Mouse (Mus musculus) hindbrain, embryonic 15.5 days (tissue): Measurements from ENCODE around the gene Slc26a1. TPM values are rescaled to one million over a fixed set of nuclear protein-coding genes. Genes with fewer than 3 reads are reported as not detected.

ENCODE experiments used
- ATAC-seq: fragments of 200-750 bp; cut with Nextera tagmentation; 2 replicates; pipeline ENCODE4 v1.8.0; 2017; ENCODE audit warnings: low read depth, moderate number of reproducible peaks, moderate TSS enrichment; ENCODE audit not compliant: low FRiP score
- H3K27ac ChIP-seq: fragments of 300-500 bp; sonication (generic); replicated peaks from 2 replicates; pipeline ENCODE4 v1.5.1; 2015; ENCODE audit warnings: mild to moderate bottlenecking, inconsistent platforms
- H3K27me3 ChIP-seq: fragments of 300-500 bp; sonication (generic); 2 replicates; pipeline ENCODE4 v1.6.1; 2015; ENCODE audit warnings: control low read depth, inconsistent platforms
- H3K36me3 ChIP-seq: fragments of 300-500 bp; sonication (generic); 2 replicates; pipeline ENCODE4 v1.6.1; 2015; ENCODE audit warnings: control low read depth, inconsistent platforms
- H3K4me1 ChIP-seq: fragments of 300-500 bp; sonication (generic); replicated peaks from 2 replicates; pipeline ENCODE4 v1.6.1; 2015; ENCODE audit warnings: control low read depth, inconsistent platforms
- H3K4me2 ChIP-seq: fragments of 300-500 bp; sonication (generic); 2 replicates; pipeline ENCODE4 v1.6.1; 2015; ENCODE audit warnings: moderate library complexity, mild to moderate bottlenecking, inconsistent platforms
- H3K4me3 ChIP-seq: fragments of 300-500 bp; sonication (generic); 2 replicates; pipeline ENCODE4 v1.5.1; 2015; ENCODE audit warnings: mild to moderate bottlenecking, inconsistent platforms
- H3K9ac ChIP-seq: fragments of 300-500 bp; sonication (generic); 2 replicates; pipeline ENCODE4 v1.6.1; 2015; ENCODE audit warnings: inconsistent platforms
- H3K9me3 ChIP-seq: fragments of 300-500 bp; sonication (generic); 2 replicates; pipeline ENCODE4 v1.6.1; 2016; ENCODE audit warnings: control low read depth, inconsistent platforms
- WGBS: fragments of 180-500 bp; shearing (Covaris S2); methylation state at CpG from one replicate; pipeline ENCODE4 v1.1.7; 2015; 5-methylcytosine and 5-hydroxymethylcytosine counted together
- polyA plus RNA-seq: library from polyadenylated mRNA; unstranded; fragments of >200 nt; fragmentation: Nextera tagmentation; extraction: Ambion mirVana; gene quantifications from 2 replicates; pipeline ENCODE4 v1.2.1, GENCODE M21; 2015

The Slc26a1 gene
- 3.0 and 4.1 TPM in 2 replicates for polyA plus RNA-seq

- no peak for ATAC-seq
- Histone ChIP-seq H3K4me1 (peaks cover 16% of the 10 kb centered on the region), H3K27me3 (no peaks in the 10 kb centered on the region), H3K36me3 (peaks cover 9% of the 10 kb centered on the region; the same call in 1 of the 2 replicates), H3K4me2 (no peak within 1 kb of the TSS), H3K27ac (no peak within 1 kb of the TSS), H3K9me3 (no peaks in the 10 kb centered on the region), H3K4me3 (no peak within 1 kb of the TSS), H3K9ac (no peak within 1 kb of the TSS)
- WGBS, result 86% methylated on average over 9 of the region's 9 CpGs
These were observed at the start of gene Slc26a1 for GRCm38 (mm10) chr5:108675251-108675816. Gene Slc26a1 (minus strand): TSS chr5:108675569.

- no peaks in the 10 kb centered on the region for H3K27me3 ChIP-seq
- H3K4me3 ChIP-seq, result no peak overlapping the region
- no peaks in the 10 kb centered on the region for H3K4me1 ChIP-seq
- no peak overlapping the region for H3K9ac ChIP-seq
- 65% methylated on average over 2 of the region's 2 CpGs for WGBS
- H3K36me3 ChIP-seq, result no peaks in the 10 kb centered on the region
- H3K9me3 ChIP-seq, result no peaks in the 10 kb centered on the region
- no peak overlapping the region for H3K27ac ChIP-seq
- no peak for ATAC-seq
- H3K4me2 ChIP-seq, result no peak overlapping the region
These were observed 48.6 kb upstream of the Slc26a1 start for GRCm38 (mm10) chr5:108724006-108724405.

- Histone ChIP-seq H3K4me2 (no peak overlapping the region), H3K36me3 (no peaks in the 10 kb centered on the region), H3K4me3 (no peak overlapping the region), H3K9ac (no peak overlapping the region), H3K9me3 (no peaks in the 10 kb centered on the region), H3K27me3 (no peaks in the 10 kb centered on the region), H3K27ac (no peak overlapping the region), H3K4me1 (peaks cover 9% of the 10 kb centered on the region; the same call in 1 of the 2 replicates)
- 76% methylated on average over 7 of the region's 7 CpGs for WGBS
- no peak for ATAC-seq
These were observed 44.4 kb upstream of the Slc26a1 start for GRCm38 (mm10) chr5:108719761-108720160.

- Histone ChIP-seq H3K9ac (no peak overlapping the region), H3K4me3 (no peak overlapping the region), H3K4me1 (peaks cover 9% of the 10 kb centered on the region; the same call in 1 of the 2 replicates), H3K27me3 (no peaks in the 10 kb centered on the region), H3K36me3 (no peaks in the 10 kb centered on the region), H3K9me3 (no peaks in the 10 kb centered on the region), H3K27ac (peak overlapping the region; percentile 30; the same call in 1 of the 2 replicates), H3K4me2 (no peak overlapping the region)
- no peak for ATAC-seq
- WGBS, result 32% methylated on average over 4 of the region's 4 CpGs
These were observed 42.7 kb upstream of the Slc26a1 start for GRCm38 (mm10) chr5:108718051-108718450.

GRCm38 (mm10) chr5:108715974-108716373 is 40.6 kb upstream of the Slc26a1 start:
- ATAC-seq, result no peak
- Histone ChIP-seq H3K4me1 (peaks cover 9% of the 10 kb centered on the region; the same call in 1 of the 2 replicates), H3K27ac (no peak overlapping the region), H3K27me3 (no peaks in the 10 kb centered on the region), H3K4me2 (no peak overlapping the region), H3K9ac (no peak overlapping the region), H3K4me3 (no peak overlapping the region), H3K36me3 (no peaks in the 10 kb centered on the region), H3K9me3 (no peaks in the 10 kb centered on the region)
- WGBS, result 92% methylated on average over 1 of the region's 1 CpGs

- peaks cover 9% of the 10 kb centered on the region; the same call in 1 of the 2 replicates for H3K4me1 ChIP-seq
- H3K4me2 ChIP-seq, result no peak overlapping the region
- H3K4me3 ChIP-seq, result no peak overlapping the region
- no peaks in the 10 kb centered on the region for H3K36me3 ChIP-seq
- H3K9ac ChIP-seq, result no peak overlapping the region
- ATAC-seq, result peak; percentile 87
- 63% methylated on average over 6 of the region's 6 CpGs for WGBS
- H3K27me3 ChIP-seq, result no peaks in the 10 kb centered on the region
- H3K27ac ChIP-seq, result peak overlapping the region; percentile 62; the same call in 1 of the 2 replicates
- no peaks in the 10 kb centered on the region for H3K9me3 ChIP-seq
These were observed 38.8 kb upstream of the Slc26a1 start for GRCm38 (mm10) chr5:108714149-108714548.

GRCm38 (mm10) chr5:108713691-108714090 is 38.3 kb upstream of the Slc26a1 start:
- H3K27ac ChIP-seq, result peak overlapping the region; percentile 62; the same call in 1 of the 2 replicates
- H3K9ac ChIP-seq, result no peak overlapping the region
- H3K9me3 ChIP-seq, result no peaks in the 10 kb centered on the region
- peak; percentile 4; the same call in 1 of the 2 replicates for ATAC-seq
- H3K27me3 ChIP-seq, result no peaks in the 10 kb centered on the region
- H3K4me1 ChIP-seq, result peaks cover 9% of the 10 kb centered on the region; the same call in 1 of the 2 replicates
- no peak overlapping the region for H3K4me2 ChIP-seq
- no peaks in the 10 kb centered on the region for H3K36me3 ChIP-seq
- H3K4me3 ChIP-seq, result no peak overlapping the region

GRCm38 (mm10) chr5:108713096-108713495 is 37.7 kb upstream of the Slc26a1 start:
- Histone ChIP-seq H3K36me3 (no peaks in the 10 kb centered on the region), H3K9ac (no peak overlapping the region), H3K4me1 (peaks cover 7% of the 10 kb centered on the region; the same call in 1 of the 2 replicates), H3K4me3 (no peak overlapping the region), H3K27me3 (no peaks in the 10 kb centered on the region), H3K4me2 (no peak overlapping the region), H3K9me3 (no peaks in the 10 kb centered on the region), H3K27ac (no peak overlapping the region)
- WGBS, result 86% methylated on average over 2 of the region's 2 CpGs
- ATAC-seq, result no peak

GRCm38 (mm10) chr5:108711968-108712367 is 36.6 kb upstream of the Slc26a1 start:
- Histone ChIP-seq H3K27ac (no peak overlapping the region), H3K4me3 (no peak overlapping the region), H3K4me1 (no peaks in the 10 kb centered on the region), H3K9ac (no peak overlapping the region), H3K4me2 (no peak overlapping the region), H3K27me3 (no peaks in the 10 kb centered on the region), H3K36me3 (no peaks in the 10 kb centered on the region), H3K9me3 (no peaks in the 10 kb centered on the region)
- 87% methylated on average over 6 of the region's 6 CpGs for WGBS
- ATAC-seq, result no peak

- Histone ChIP-seq H3K4me2 (no peak overlapping the region), H3K27me3 (no peaks in the 10 kb centered on the region), H3K27ac (no peak overlapping the region), H3K9ac (no peak overlapping the region), H3K36me3 (no peaks in the 10 kb centered on the region), H3K9me3 (no peaks in the 10 kb centered on the region), H3K4me3 (no peak overlapping the region), H3K4me1 (no peaks in the 10 kb centered on the region)
- 62% methylated on average over 6 of the region's 6 CpGs for WGBS
- no peak for ATAC-seq
These were observed 33.8 kb upstream of the Slc26a1 start for GRCm38 (mm10) chr5:108708981-108709731.

- no peaks in the 10 kb centered on the region for H3K4me1 ChIP-seq
- ATAC-seq, result no peak
- H3K9me3 ChIP-seq, result no peaks in the 10 kb centered on the region
- H3K36me3 ChIP-seq, result no peaks in the 10 kb centered on the region
- WGBS, result 97% methylated on average over 1 of the region's 1 CpGs
- no peak overlapping the region for H3K4me2 ChIP-seq
- H3K27ac ChIP-seq, result no peak overlapping the region
- no peak overlapping the region for H3K4me3 ChIP-seq
- no peaks in the 10 kb centered on the region for H3K27me3 ChIP-seq
- H3K9ac ChIP-seq, result no peak overlapping the region
These were observed 33.0 kb upstream of the Slc26a1 start for GRCm38 (mm10) chr5:108708419-108708818.

- 86% methylated on average over 2 of the region's 2 CpGs for WGBS
- no peaks in the 10 kb centered on the region for H3K27me3 ChIP-seq
- H3K9ac ChIP-seq, result no peak overlapping the region
- no peaks in the 10 kb centered on the region for H3K36me3 ChIP-seq
- no peak overlapping the region for H3K4me2 ChIP-seq
- no peak for ATAC-seq
- no peak overlapping the region for H3K4me3 ChIP-seq
- H3K9me3 ChIP-seq, result no peaks in the 10 kb centered on the region
- no peak overlapping the region for H3K27ac ChIP-seq
- H3K4me1 ChIP-seq, result no peaks in the 10 kb centered on the region
These were observed 32.4 kb upstream of the Slc26a1 start for GRCm38 (mm10) chr5:108707758-108708157.
